Mouse (Mus musculus) cerebellum, postnatal 36 days (tissue): ENCODE results near the gene Gsg1l.

Experiments
- DNase-seq, 2 experiments: peaks; one replicate each; pipeline ENCODE4 v3.0.0; 2021 to 2022; ENCODE audit warnings: mixed read lengths in 2 of 2

Gsg1l gene

DNA sequence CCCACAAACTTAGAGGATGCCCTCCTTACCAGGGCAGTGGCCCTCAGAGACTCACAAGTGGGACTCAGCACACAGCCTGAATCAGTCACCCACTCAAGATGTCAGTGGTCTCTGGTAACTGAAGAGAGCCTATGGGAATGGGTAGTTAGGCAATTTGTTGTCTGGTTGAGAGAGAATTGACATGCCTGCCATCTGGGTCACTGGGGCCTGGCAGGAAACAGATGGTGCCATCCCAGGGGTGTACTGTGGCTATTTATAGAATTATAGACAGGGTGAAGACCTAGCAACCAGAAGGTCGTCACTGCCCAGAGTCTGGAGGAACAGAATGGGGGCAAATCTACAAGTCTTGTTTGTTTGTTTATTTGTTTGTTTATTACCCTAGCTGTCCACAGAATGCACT lies 54.8 kb downstream of the Gsg1l start:
- DNase-seq, result peak; percentile 62 to 68

GRCm38 (mm10) chr7:126026600-126026999 lies 55.6 kb downstream of the Gsg1l start:
- DNase-seq, result no peak

GRCm38 (mm10) chr7:126019966-126020365 lies 62.2 kb downstream of the Gsg1l start:
- no peak for DNase-seq

DNA sequence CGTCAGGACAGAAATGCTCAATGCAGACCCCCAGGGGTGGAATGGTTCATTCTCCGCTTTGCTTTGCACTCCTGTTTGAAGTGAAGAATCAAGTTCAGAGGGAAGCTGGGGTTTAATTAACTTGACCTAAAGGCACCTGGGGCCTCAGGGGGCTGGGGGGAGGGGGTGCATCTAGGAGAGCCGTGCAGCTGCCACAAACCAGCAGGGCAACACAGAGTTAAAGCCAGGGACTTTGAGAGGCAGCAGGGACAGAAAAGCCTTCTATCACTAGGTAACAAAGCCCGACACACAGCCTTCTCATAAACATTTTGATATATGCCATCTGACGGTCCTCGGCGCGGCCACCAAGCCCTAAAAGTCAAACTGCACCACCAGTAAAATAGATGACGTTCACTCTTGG lies 62.9 kb downstream of the Gsg1l start:
- DNase-seq, result no peak

- no peak for DNase-seq
Observed at GRCm38 (mm10) chr7:126017455-126017854, 64.8 kb downstream of the Gsg1l start.

DNA sequence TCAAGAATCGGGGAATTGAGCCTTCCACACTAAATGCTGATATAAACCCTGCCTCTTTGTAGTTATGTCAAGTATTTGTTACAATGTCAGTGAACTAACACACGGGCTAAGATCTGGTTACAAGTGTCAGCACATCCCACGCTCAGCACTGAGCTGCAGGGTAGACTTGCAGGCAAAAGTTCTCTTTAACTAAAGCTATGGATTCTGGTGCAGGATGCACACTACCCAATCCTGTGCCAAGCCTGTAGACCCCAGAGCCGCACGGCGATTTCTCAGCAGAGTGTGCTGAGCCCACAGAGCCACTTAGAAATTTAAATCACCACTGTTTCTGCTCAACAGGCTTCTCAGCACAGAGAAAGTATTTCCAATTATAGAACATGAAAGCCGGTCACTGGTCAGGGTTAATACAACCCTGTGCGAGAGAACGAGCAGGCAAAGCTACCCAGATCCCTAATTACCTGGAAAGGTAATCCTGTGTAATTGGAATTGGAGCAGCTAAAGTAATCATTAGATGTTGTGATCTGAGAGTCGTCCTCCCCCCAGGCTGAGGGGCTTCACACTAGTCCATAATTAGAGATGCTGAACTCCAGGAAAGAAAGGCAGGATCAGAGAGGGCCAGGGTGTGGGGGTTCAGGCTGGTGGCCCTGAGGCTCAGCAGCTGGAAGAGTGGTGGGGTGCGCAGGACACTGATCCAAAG lies 69.7 kb downstream of the Gsg1l start:
- DNase-seq, result no peak

DNA sequence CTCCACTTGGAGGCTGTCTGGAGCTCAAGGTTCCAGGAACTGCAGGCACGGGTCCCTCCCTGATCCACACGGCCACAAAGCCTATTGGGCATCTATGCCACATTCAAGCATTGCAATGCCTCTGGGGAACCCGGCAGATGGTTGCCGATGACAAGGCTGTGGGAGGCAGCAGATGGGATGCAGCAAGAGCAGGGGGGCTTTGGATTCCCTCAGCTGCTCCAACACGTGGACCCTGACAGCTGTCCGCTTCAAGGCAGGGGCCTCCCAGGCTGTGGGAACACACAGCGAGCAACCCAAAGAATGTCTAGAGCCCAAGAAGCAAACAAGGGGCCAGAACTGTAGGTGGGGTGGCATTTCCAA lies 73.4 kb downstream of the Gsg1l start:
- DNase-seq, result no peak

DNA sequence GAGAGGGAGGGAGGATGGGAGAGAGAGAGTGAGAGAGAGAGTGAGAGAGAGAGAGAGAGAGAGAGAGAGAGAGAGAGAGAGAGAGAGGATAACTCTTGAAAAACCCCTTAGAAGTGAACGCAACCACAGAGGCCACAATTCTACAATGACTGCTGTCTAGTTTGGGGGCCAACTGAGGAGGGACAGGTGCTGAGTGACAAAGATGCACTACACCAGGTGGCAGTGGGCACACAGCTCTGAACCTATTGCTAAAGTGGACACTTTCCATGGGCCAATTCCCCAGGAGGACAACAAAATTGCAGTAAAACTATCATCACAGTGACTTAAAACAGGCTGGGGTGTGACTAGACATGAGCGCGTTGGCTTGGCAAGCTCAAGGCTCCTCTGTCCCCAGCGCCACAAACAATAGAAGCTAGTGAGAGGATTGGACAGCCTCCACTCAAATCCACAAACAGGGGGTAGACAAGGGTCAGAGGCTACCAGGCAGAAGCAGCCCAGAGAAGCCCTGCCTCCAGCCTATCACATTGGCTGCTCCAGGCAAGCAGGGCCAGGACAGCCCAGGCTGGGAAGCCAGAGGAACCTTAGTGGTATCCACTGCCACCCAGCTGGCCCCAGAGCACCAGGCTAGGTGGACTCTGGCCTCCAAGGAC lies 73.9 kb downstream of the Gsg1l start:
- no peak for DNase-seq

DNA sequence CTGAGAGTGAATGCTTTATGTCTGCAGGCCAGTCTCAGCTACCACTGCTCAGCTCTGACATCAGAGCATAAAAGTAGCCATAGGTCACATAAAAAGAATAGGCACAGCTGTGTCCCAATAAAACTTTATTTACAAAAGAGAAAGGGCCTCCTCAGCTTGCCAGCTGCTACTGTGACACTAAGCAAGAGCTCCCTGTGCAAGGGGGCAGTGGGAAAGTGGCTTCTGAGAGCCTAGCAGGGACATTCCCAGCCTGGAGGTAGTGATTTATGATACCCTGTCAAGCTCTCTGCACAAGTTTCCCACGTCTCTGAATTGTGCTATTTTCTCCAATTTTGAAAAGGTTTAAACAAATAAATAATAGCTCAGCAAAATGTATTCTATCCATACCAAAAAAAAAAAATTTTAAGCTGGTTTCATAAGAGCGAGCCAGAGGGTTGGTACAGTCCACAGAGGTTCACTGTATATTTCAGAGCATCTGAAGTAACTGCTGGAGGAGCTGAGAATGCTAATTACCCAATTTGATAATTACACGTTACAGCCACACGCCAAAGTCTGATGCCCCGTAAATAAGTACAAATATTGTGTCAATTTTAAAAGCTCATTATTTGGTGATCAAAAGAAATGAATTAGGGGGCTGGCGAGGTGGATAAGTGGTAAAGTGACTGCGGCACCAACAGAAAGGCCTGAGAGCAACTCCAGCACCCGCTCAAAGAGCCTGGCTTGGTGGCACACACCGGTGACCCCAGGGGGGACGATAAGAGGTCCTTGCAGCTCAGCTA lies 74.9 kb downstream of the Gsg1l start:
- no peak for DNase-seq

DNA sequence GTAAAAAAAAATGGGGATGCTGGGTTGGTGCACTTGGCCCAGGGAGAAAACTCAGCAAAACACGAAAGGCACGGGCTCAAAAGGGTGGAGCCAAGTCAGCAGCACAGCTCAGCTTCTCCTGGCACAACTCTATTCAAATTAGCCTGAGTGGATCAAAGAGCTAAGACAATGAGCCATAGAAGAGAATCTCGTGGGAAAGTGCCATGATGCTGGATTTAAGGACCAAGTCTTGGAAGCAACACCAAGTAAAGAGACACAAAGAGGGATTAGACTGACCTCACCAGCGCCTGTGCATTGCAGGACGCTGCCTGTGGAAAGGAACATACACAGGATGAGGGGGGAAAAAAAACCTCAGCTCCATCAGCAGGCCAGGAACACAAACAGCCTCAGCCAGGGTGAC lies 76.9 kb downstream of the Gsg1l start:
- no peak for DNase-seq

DNA sequence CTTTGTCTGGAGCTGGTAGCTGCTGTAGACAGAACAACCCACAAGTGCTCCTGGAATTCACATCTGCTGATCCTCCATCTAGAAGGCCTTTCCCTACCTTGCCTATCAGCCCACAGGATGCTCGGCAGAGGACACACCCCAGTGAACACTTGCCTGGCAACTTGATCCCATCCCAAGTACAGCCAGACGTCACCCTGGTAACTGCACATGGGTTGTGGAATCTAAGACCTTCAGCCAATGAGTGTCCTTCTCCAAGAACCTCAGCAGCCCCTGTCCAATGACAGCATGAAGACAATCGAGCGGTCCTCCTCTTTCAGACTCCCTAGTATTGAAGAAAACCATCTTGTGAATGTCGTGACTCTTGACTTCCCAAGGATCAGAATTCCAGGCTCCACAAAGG lies 80.5 kb downstream of the Gsg1l start:
- no peak for DNase-seq

DNA sequence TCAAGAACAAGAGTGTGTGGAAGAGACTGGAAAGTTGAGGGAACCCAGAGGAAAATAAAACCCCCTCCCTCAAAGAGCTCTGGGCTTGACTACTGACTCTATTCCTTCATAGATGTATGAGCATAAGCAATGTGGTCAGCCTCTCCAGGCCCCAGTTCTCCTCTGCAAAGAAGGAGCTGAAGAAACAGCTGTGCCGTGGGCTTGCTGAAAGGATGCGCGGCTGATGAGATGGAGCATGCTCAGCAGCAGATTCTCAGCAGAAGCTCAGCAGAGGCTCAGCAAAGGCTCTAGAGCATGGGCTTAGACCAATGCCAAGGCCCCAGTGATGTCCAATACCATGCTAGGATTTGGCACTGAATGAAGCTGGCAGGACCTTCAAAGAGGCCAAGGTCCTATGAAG lies 82.3 kb downstream of the Gsg1l start:
- DNase-seq, result no peak

DNA sequence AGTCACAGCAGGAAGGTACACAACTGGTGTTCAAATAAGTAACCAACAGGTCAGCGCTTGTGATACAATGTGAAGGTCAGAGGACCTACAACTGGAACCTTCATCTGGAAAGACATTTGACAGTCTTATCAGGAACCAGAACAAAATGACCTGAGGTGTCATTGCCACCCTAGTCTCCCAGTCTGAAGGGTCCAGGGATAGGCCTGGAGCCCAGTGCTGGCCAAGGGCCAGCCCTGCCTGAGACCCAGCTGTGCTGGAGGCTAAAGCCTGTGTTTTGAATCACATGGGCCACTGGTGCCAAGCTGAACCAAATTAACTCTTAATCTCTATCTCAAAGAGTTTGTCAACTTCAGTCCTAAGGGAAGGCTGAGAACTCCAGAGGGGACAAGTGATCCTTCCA lies 86.1 kb downstream of the Gsg1l start:
- DNase-seq, result no peak

DNA sequence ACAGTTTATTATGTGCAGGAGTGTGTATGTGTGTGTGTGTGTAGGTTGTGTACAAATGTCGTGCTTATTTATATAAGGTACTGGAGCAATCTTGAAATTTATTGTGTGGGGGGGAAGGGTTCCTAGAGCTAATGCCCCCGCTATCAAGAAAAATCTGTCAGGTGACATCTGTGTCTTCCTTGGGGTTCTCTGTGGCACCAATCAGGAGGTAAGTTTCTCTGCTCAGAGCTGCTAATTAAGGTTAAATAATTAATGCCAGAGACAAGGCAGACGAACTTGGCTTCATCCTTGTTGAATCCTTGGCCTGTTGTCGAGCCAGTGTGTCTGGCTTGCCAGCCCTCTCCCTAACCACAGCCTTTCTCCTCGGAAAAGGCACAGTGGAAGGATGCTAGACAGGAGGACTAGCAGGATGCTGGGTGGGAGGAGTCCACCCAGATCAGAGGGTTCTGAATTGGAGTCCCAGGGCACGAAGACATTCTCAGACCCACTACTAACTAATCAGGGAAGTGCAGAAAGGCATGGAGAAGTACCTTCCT lies 89.8 kb downstream of the Gsg1l start:
- DNase-seq, result peak in 1 of 2 experiments; percentile 17

GRCm38 (mm10) chr7:125991846-125992245 lies 90.4 kb downstream of the Gsg1l start:
- DNase-seq, result no peak

GRCm38 (mm10) chr7:125989969-125990368 lies 92.2 kb downstream of the Gsg1l start:
- DNase-seq, result no peak

DNA sequence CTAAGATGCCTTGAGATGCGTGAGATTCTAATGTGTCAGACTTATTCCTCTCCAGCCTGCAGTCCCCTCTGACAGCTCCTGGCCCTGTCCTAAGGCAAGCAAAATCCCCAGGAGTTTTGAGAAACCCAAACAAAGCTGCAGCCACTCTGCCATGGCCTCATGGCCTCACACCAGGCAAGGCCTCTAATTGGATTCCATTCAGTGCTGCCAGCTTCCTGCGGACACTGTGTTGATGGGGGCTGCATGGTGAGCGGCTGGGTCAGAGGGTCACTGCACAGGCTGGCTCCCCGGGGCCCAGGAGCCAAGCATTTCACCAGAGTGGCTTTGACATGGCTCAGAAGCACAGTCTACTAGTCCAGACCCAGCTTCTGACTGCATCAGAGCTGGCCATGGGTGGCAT lies 92.7 kb downstream of the Gsg1l start:
- no peak for DNase-seq

DNA sequence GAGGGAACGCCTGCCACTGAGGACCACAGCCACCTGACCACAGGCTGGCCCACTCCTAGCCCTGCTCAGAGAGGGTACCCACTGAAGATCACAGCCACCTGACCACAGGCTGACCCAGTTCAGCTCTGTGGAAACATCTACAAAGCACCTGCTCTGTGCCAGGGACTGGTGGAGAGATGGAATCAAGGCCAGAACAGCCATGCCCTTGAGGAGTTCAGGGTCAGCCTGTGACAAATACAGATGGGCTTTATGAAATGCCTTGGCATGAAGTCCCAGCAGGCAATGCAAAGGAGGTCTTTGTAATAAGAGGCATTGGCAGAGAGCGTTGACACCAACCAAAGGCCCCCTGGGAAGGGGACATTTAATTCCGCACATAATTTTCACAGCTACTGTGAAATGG lies 93.9 kb downstream of the Gsg1l start:
- DNase-seq, result no peak

DNA sequence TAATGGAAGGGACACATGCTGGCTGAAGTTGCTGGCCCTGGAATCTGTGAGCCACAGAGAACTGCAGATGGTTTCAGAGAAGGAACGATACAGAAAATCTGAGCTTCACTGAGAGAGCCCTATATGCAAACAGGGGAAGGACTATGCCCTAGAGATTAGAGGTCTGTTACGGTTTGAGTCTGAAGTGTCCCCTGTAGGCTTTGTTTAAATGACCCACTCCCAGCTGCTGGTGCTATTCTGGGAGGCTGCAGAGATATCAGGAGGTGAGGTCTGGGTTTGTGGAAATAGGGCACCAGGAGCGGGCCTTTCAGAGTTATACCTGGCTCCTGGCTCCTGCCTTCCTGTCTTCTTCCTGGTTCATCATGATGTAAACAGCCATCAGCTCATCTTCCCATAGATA lies 95.1 kb downstream of the Gsg1l start:
- DNase-seq, result no peak

GRCm38 (mm10) chr7:125985565-125985964 lies 96.6 kb downstream of the Gsg1l start:
- no peak for DNase-seq

DNA sequence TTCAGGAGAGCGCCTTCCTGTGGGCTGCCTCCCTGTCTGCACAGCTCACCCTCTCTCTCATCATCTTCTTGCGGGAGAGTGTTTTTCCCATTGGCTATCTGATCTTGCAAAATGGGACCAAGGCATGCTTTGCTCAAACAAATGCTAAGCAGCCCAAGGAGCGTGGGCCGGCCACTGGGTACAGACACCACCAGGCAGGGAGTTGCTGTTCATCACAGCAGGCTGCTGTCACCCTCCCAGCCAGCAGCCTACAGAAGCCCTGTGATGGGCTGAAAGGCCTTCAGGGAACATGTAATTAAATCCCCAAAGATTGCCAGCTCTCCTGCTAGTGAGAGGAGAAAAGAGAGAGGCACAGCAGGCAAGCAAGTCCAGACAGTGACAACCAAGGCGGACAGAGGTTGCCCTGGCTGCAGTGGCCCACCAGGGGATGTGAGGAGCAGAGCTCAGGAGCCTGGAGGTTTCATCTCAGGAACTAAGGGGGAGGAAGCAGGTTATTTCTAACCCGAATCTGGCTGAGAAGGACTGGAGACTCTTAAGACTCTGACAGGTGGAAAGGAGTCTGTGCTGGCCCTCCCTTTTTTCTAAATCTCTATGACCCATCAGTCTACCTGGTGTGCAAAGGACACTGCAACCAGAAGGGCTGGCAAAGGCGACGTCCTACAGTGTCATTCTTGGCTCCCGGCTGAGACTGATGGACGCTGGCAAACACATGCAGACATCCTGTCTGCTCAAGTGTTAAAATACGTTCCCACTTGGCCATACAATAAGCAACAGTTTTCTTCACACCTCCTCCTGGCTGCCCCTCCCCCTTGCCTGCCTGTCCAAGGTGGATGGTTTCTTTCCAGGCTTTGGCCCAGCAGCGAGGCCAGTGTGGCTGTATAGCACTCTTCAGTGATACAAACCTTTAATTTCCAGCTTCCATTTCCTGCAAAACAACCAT lies 98.0 kb downstream of the Gsg1l start:
- DNase-seq, result peak; percentile 19 to 30

GRCm38 (mm10) chr7:125979591-125979990 lies 102.6 kb downstream of the Gsg1l start:
- no peak for DNase-seq

GRCm38 (mm10) chr7:125976695-125977094 lies 105.5 kb downstream of the Gsg1l start:
- no peak for DNase-seq
